Mouse (Mus musculus) limb, embryonic 12.5 days (tissue): ENCODE results near the gene Fgfr1op. TPM values are rescaled to one million over a fixed set of nuclear protein-coding genes. Genes with fewer than 3 reads are reported as not detected.

Experiments
- ATAC-seq: fragments of 200-750 bp; cut with Nextera tagmentation; 2 replicates; pipeline ENCODE4 v1.8.0; 2017; ENCODE audit warnings: low read depth, moderate TSS enrichment; ENCODE audit not compliant: insufficient number of reproducible peaks, insufficient read depth, low FRiP score, low TSS enrichment
- H3K27ac ChIP-seq: fragments of 300-500 bp; sonication (generic); 2 replicates; pipeline ENCODE4 v1.5.1; 2016; ENCODE audit warnings: mild to moderate bottlenecking, moderate library complexity
- H3K27me3 ChIP-seq: fragments of 300-500 bp; sonication (generic); 2 replicates; pipeline ENCODE4 v1.6.1; 2016; ENCODE audit warnings: mild to moderate bottlenecking, moderate library complexity
- H3K36me3 ChIP-seq: fragments of 300-500 bp; sonication (generic); 2 replicates; pipeline ENCODE4 v1.6.1; 2016; ENCODE audit warnings: mild to moderate bottlenecking, moderate library complexity
- H3K4me1 ChIP-seq: fragments of 300-500 bp; sonication (generic); replicated peaks from 2 replicates; pipeline ENCODE4 v1.6.1; 2016
- H3K4me2 ChIP-seq: fragments of 300-500 bp; sonication (generic); 2 replicates; pipeline ENCODE4 v1.6.1; 2016; ENCODE audit warnings: mild to moderate bottlenecking, moderate library complexity
- H3K4me3 ChIP-seq: fragments of 300-500 bp; sonication (generic); replicated peaks from 2 replicates; pipeline ENCODE4 v1.5.1; 2016; ENCODE audit warnings: mild to moderate bottlenecking
- H3K9ac ChIP-seq: fragments of 300-500 bp; sonication (generic); replicated peaks from 2 replicates; pipeline ENCODE4 v1.6.1; 2016; ENCODE audit warnings: mild to moderate bottlenecking, moderate library complexity
- H3K9me3 ChIP-seq: fragments of 300-500 bp; sonication (generic); 2 replicates; pipeline ENCODE4 v1.6.1; 2016; ENCODE audit warnings: mild to moderate bottlenecking, moderate library complexity
- WGBS: fragments of 180-500 bp; shearing (Covaris S2); methylation state at CpG from one replicate; pipeline ENCODE4 v1.1.7; 2016; 5-methylcytosine and 5-hydroxymethylcytosine counted together
- polyA plus RNA-seq: library from polyadenylated mRNA; unstranded; fragments of >200 nt; fragmentation: Nextera tagmentation; extraction: Ambion mirVana; gene quantifications from 2 replicates; pipeline ENCODE4 v1.2.1, GENCODE M21; 2016

Gene Fgfr1op
- polyA plus RNA-seq, 1 experiment from 2014 or later: 49.8 TPM

DNA sequence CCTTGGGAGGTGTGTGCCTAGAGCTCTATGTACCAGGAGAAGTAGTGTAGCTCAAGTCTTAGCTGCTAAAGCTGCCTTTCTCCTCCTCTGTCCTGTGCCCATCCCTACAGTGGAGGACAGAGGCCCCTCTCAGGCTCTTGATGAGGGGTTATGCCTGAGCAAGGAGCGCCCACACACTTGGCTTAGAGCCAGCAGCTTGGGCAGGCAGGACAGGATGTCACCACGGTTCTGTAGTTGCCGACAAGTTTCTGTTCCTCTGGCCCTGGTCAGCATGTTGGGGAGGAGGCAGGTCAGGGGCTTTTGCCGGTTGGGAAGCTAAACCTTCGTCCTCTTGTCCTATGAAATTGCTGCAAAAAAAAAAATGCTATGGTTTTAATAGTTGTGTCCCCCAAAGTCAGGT, 66.8 kb downstream of the Fgfr1op start:
- no peak overlapping the region for H3K4me2 ChIP-seq
- no peaks in the 10 kb centered on the region for H3K9me3 ChIP-seq
- WGBS: 76% methylated on average over 5 of the region's 5 CpGs
- peaks cover under 1% of the 10 kb centered on the region; the same call in 1 of the 2 replicates for H3K27me3 ChIP-seq
- no peak for ATAC-seq
- H3K9ac ChIP-seq: no peak overlapping the region
- no peaks in the 10 kb centered on the region for H3K36me3 ChIP-seq
- no peaks in the 10 kb centered on the region for H3K4me1 ChIP-seq
- H3K27ac ChIP-seq: no peak overlapping the region
- H3K4me3 ChIP-seq: no peak overlapping the region

DNA sequence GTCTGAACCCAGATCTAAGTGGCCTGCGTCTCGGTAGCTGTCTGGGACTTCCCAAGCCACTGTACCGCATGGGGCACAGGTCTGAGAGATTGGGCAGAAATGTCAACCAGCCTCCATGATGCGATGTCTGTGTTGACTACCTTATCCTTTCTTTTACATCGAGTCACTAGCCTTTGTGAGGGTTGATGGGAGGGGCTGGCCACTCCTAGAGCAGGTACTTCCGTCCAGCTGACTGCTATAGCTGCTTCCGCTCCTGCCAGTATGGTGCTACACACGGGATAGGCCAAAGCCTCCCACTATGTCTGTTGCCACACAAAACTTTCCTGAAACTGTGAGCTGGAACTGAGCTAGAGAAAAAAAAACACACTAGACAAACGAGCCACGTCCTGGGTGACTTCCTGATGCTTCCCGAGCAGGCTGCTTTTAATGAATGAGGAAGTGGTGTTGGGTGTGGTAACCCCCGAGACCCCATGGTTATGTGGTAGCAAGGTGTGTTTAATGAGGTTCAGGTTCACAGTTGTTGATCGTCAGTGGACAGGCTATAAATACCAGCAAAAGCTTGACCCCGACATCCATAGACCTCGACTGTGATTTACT, 68.4 kb downstream of the Fgfr1op start:
- H3K27me3 ChIP-seq: peaks cover 3% of the 10 kb centered on the region; the same call in 1 of the 2 replicates
- ATAC-seq: no peak
- H3K4me2 ChIP-seq: no peak overlapping the region
- no peak overlapping the region for H3K4me3 ChIP-seq
- no peaks in the 10 kb centered on the region for H3K36me3 ChIP-seq
- H3K27ac ChIP-seq: no peak overlapping the region
- H3K4me1 ChIP-seq: no peaks in the 10 kb centered on the region
- 54% methylated on average over 15 of the region's 15 CpGs for WGBS
- no peak overlapping the region for H3K9ac ChIP-seq
- H3K9me3 ChIP-seq: no peaks in the 10 kb centered on the region

- no peak overlapping the region for H3K9ac ChIP-seq
- no peaks in the 10 kb centered on the region for H3K36me3 ChIP-seq
- H3K4me3 ChIP-seq: no peak overlapping the region
- no peak overlapping the region for H3K4me2 ChIP-seq
- WGBS: 85% methylated on average over 4 of the region's 4 CpGs
- no peak overlapping the region for H3K27ac ChIP-seq
- no peaks in the 10 kb centered on the region for H3K9me3 ChIP-seq
- ATAC-seq: no peak
- no peaks in the 10 kb centered on the region for H3K4me1 ChIP-seq
- peaks cover 3% of the 10 kb centered on the region; the same call in 1 of the 2 replicates for H3K27me3 ChIP-seq
Observed at GRCm38 (mm10) chr17:8234537-8234936, 69.2 kb downstream of the Fgfr1op start.

GRCm38 (mm10) chr17:8235743-8236142, 70.4 kb downstream of the Fgfr1op start, which contains the start of gene Ccr6:
Ccr6 (plus strand) TSS chr17:8236043.
- H3K4me3 ChIP-seq: no peak within 1 kb of the TSS
- no peak for ATAC-seq
- H3K4me1 ChIP-seq: no peaks in the 10 kb centered on the region
- H3K9me3 ChIP-seq: no peaks in the 10 kb centered on the region
- H3K27ac ChIP-seq: no peak within 1 kb of the TSS
- WGBS: 80% methylated on average over 3 of the region's 3 CpGs
- peaks cover 3% of the 10 kb centered on the region; the same call in 1 of the 2 replicates for H3K27me3 ChIP-seq
- H3K36me3 ChIP-seq: no peaks in the 10 kb centered on the region
- no peak within 1 kb of the TSS for H3K9ac ChIP-seq
- H3K4me2 ChIP-seq: no peak within 1 kb of the TSS

DNA sequence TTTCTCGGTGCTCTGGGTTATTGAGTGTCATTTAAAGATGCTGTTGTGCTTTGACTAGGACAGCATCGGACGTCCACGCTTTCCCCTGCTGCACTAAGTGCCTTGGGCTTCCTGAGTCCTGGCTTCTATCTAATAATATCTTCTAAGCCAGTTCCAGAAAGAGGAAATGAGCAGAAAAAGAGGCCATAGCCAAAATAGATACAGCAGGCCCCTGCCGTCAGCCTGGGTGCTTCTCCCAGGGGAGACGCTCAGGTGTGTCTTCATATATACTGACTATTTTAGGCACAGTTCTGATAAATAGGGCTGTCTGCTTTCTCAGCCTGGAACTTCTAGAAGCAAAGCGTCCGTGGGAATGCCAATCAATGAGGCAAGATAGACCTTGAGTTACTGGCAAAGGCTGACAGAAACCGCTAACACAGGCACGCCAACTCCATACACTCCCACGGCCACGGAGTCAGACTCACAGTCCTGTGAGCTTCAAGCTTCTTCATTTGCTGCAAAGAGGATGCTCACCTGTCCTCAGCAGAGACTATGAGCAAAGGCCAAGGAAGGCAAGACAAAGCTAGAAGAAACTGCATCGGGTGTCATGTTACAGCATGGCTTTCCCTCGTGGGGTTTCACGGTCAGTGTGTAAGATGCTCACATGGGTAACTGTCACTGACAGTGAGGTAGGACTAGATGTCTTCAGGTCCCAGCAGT, 72.9 kb downstream of the Fgfr1op start:
- Histone ChIP-seq H3K27ac (no peak overlapping the region), H3K9ac (no peak overlapping the region), H3K4me3 (no peak overlapping the region), H3K36me3 (no peaks in the 10 kb centered on the region), H3K4me2 (no peak overlapping the region), H3K27me3 (peaks cover 3% of the 10 kb centered on the region; the same call in 1 of the 2 replicates), H3K4me1 (no peaks in the 10 kb centered on the region), H3K9me3 (no peaks in the 10 kb centered on the region)
- 76% methylated on average over 15 of the region's 15 CpGs for WGBS
- no peak for ATAC-seq

GRCm38 (mm10) chr17:8239561-8239960, 74.3 kb downstream of the Fgfr1op start:
- Histone ChIP-seq H3K4me1 (0 out of 2 replicates have a peak, but pooled peaks cover 3% of the 10 kb centered on the region), H3K9me3 (no peaks in the 10 kb centered on the region), H3K4me2 (no peak overlapping the region), H3K4me3 (no peak overlapping the region), H3K27me3 (peaks cover 7% of the 10 kb centered on the region), H3K27ac (no peak overlapping the region), H3K9ac (no peak overlapping the region), H3K36me3 (no peaks in the 10 kb centered on the region)
- 84% methylated on average over 3 of the region's 3 CpGs for WGBS
- no peak for ATAC-seq

GRCm38 (mm10) chr17:8240517-8240916, 75.2 kb downstream of the Fgfr1op start:
- Histone ChIP-seq H3K9me3 (no peaks in the 10 kb centered on the region), H3K27ac (no peak overlapping the region), H3K9ac (no peak overlapping the region), H3K4me1 (0 out of 2 replicates have a peak, but pooled peaks cover 3% of the 10 kb centered on the region), H3K27me3 (peaks cover 7% of the 10 kb centered on the region), H3K4me2 (no peak overlapping the region), H3K4me3 (no peak overlapping the region), H3K36me3 (no peaks in the 10 kb centered on the region)
- ATAC-seq: no peak
- WGBS: 71% methylated on average over 4 of the region's 4 CpGs

DNA sequence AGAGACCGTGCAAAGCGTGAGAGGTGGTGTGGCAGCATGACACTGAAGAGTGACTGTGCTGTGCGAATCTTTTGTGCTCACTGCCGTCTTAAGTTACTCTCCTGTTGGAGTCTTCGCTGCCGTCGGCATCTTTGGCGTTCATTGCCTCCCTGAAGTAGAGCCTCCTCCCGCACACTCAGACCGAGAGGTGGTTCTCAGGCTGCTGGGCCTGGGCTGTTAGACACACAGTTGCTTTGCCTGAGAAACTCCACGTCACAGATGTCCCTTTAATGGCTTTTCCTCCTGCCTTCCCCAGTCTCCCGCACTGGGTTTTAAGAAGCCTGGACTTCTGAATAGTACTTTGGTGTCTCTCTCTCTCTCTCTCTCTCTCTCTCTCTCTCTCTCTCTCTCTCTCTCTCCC, 76.3 kb downstream of the Fgfr1op start:
- no peaks in the 10 kb centered on the region for H3K36me3 ChIP-seq
- WGBS: 71% methylated on average over 12 of the region's 12 CpGs
- H3K9ac ChIP-seq: no peak overlapping the region
- no peaks in the 10 kb centered on the region for H3K9me3 ChIP-seq
- peaks cover 7% of the 10 kb centered on the region for H3K27me3 ChIP-seq
- H3K4me2 ChIP-seq: no peak overlapping the region
- H3K4me1 ChIP-seq: peaks cover 8% of the 10 kb centered on the region; the same call in 1 of the 2 replicates
- no peak overlapping the region for H3K27ac ChIP-seq
- no peak for ATAC-seq
- H3K4me3 ChIP-seq: no peak overlapping the region

DNA sequence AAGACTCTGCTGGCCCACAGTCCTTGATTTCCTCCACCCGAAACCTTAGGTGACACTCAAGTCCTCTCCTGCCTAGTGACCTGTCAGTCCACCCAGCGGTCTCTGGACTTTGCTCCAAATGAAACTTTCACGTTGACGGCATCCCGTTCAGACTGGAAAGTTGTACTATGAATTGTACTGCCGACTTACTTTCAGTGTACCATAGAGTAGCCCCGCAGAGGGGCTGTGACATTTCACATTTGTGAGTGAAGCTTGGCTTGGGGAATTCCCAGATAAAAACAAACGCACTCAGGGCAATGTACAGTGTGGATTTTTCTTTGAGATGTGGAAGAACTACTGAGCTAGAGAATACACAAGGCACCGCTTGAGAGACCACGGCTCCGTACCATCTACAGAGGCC, 76.9 kb downstream of the Fgfr1op start:
- H3K4me1 ChIP-seq: peaks cover 8% of the 10 kb centered on the region; the same call in 1 of the 2 replicates
- no peak overlapping the region for H3K4me2 ChIP-seq
- no peak overlapping the region for H3K9ac ChIP-seq
- H3K36me3 ChIP-seq: no peaks in the 10 kb centered on the region
- H3K27me3 ChIP-seq: peaks cover 5% of the 10 kb centered on the region
- ATAC-seq: no peak
- no peak overlapping the region for H3K27ac ChIP-seq
- 91% methylated on average over 11 of the region's 11 CpGs for WGBS
- H3K4me3 ChIP-seq: no peak overlapping the region
- H3K9me3 ChIP-seq: no peaks in the 10 kb centered on the region

- no peak overlapping the region for H3K27ac ChIP-seq
- no peaks in the 10 kb centered on the region for H3K36me3 ChIP-seq
- H3K4me3 ChIP-seq: no peak overlapping the region
- H3K4me1 ChIP-seq: peaks cover 8% of the 10 kb centered on the region; the same call in 1 of the 2 replicates
- no peak for ATAC-seq
- H3K4me2 ChIP-seq: no peak overlapping the region
- H3K9ac ChIP-seq: no peak overlapping the region
- H3K27me3 ChIP-seq: peaks cover 9% of the 10 kb centered on the region
- 84% methylated on average over 2 of the region's 2 CpGs for WGBS
- H3K9me3 ChIP-seq: no peaks in the 10 kb centered on the region
Observed at GRCm38 (mm10) chr17:8244124-8244523, 78.8 kb downstream of the Fgfr1op start.

DNA sequence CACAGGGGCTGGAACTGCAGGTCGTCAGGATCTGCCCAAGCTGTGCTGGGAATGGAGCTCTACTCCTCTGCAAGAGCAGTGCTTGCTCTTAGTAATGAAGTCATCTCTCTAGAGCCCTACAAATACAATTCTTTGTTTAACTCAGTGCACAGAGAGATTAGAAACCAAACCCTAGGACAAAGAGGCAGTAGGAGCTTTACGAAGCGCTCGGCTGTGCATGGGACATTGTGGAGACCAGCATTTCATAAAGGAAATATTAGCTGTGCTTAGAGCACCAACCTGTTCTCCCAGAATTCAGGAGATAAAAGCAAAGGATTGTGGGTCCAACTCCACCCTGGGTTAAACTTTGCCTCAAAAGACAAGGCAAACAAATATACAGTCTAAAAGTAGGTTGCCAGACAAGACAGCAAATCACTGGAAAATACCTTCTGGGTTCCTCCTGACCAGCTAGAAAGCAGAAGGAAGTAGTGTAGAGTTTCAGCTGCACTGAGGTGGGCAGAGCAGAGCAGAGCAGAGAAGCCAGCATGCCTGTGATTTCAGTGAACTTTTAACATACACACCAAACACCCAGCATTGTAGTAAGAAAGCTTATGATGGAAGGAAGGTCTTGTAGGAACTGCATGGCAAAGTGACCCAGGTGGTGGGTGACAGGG, 80.9 kb downstream of the Fgfr1op start:
- H3K36me3 ChIP-seq: no peaks in the 10 kb centered on the region
- H3K4me1 ChIP-seq: peaks cover 8% of the 10 kb centered on the region; the same call in 1 of the 2 replicates
- WGBS: 83% methylated on average over 4 of the region's 4 CpGs
- H3K27me3 ChIP-seq: peaks cover 22% of the 10 kb centered on the region
- H3K4me2 ChIP-seq: no peak overlapping the region
- H3K27ac ChIP-seq: no peak overlapping the region
- H3K4me3 ChIP-seq: no peak overlapping the region
- ATAC-seq: no peak
- H3K9me3 ChIP-seq: no peaks in the 10 kb centered on the region
- no peak overlapping the region for H3K9ac ChIP-seq
